Mouse (Mus musculus) G1E (cell line): Measurements from ENCODE around the gene Iqschfp.

ENCODE experiments used
- CTCF ChIP-seq: IDR thresholded peaks from 2 replicates; pipeline ENCODE4 v1.5.1; 2012; ENCODE audit warnings: low read depth, low read length, inconsistent platforms, mixed read lengths
- GATA1 ChIP-seq: IDR thresholded peaks from 2 replicates; pipeline ENCODE4 v1.6.1; 2012; ENCODE audit warnings: borderline replicate concordance, low read length, inconsistent platforms, mixed read lengths
- TAL1 ChIP-seq: conservative IDR thresholded peaks from 2 replicates; pipeline ENCODE4 v1.6.1; 2012; ENCODE audit warnings: low read depth, low read length, inconsistent platforms, mixed read lengths

GRCm38 (mm10) chr3:67960133-67960532, 68.1 kb downstream of the Iqschfp start:
- no peak for TF ChIP-seq CTCF
- TF ChIP-seq GATA1 = no peak
- TF ChIP-seq TAL1 = no peak
